ENCODE assay signal across 14 mouse cellular contexts in genomic region chr8:35218327-35218726, GRCm38 (mm10).
DNase-seq lines count a peak whose midpoint lies in the region; ATAC-seq and TF ChIP-seq lines count a peak whose summit lies in the region.
"Had no signal": no experiment of that assay in that cellular context is flagged by ENCODE, and none has a peak within 500 bp of the region (broad histone marks: within the 10 kb centered on the region; RNA-seq: fewer than 3 reads in every experiment).

No protein-coding gene starts in this region.

- no peak for TF ChIP-seq CTCF in gastrocnemius, adult 2 months (IDR thresholded peaks at IDR 0.05)
- peak; percentile 13; the same call in 1 of the 2 replicates for TF ChIP-seq CTCF in liver, adult 2 months (IDR thresholded peaks at IDR 0.05; ENCODE audit: low read depth, low read length)
- no peak for TF ChIP-seq CTCF in intestine, postnatal 0 days (IDR thresholded peaks at IDR 0.05; ENCODE audit: low read depth)

- H3K36me3 ChIP-seq in liver, adult 2 months (ENCODE audit: control insufficient read depth, insufficient read depth, low read length) = no peaks in the 10 kb centered on the region
- no peaks in the 10 kb centered on the region for H3K36me3 ChIP-seq in intestine, postnatal 0 days (ENCODE audit: control insufficient read depth, insufficient read depth)
- H3K36me3 ChIP-seq: limb, embryonic 15.5 days; stomach, embryonic 15.5 days had no signal

- no peak overlapping the region for H3K4me2 ChIP-seq in intestine, postnatal 0 days (replicated peaks; ENCODE audit: low read depth)
- H3K4me2 ChIP-seq: limb, embryonic 15.5 days; stomach, embryonic 15.5 days had no signal

- H3K4me3 ChIP-seq in gastrocnemius, adult 2 months = no peak overlapping the region
- no peak overlapping the region for H3K4me3 ChIP-seq in liver, adult 2 months (ENCODE audit: insufficient read depth, low read depth, low read length)
- H3K4me3 ChIP-seq in intestine, postnatal 0 days (ENCODE audit: low read depth, low read length) = no peak overlapping the region
- H3K4me3 ChIP-seq: limb, embryonic 15.5 days; stomach, embryonic 15.5 days had no signal

- 9% methylated on average over 4 of the region's 4 CpGs for WGBS in liver, adult 2 months
- 74% methylated on average over 4 of the region's 4 CpGs for WGBS in intestine, postnatal 0 days

- no peaks in the 10 kb centered on the region for H3K79me2 ChIP-seq in liver, adult 2 months (ENCODE audit: control insufficient read depth, insufficient read depth, low read length)

- peak; percentile 84 for DNase-seq in gastrocnemius, adult 2 months
- no peak for DNase-seq in gastrocnemius, postnatal 10 days
- DNase-seq in liver, adult 2 months (ENCODE audit: extremely low read depth, low read depth, low spot score) = peak; percentile 99
- no peak for DNase-seq in liver
- DNase-seq in spleen, postnatal 10 days (ENCODE audit: low spot score in 2 of 2) = no peak
- DNase-seq: right cerebral cortex, postnatal 25 days; thymus, postnatal 4 days had no signal

- H3K9ac ChIP-seq in liver, adult 2 months (ENCODE audit: low read depth, low read length) = no peak overlapping the region
- no peak overlapping the region for H3K9ac ChIP-seq in intestine, postnatal 0 days (ENCODE audit: low read depth, low read length)
- H3K9ac ChIP-seq: limb, embryonic 15.5 days; stomach, embryonic 15.5 days had no signal

- H3K27me3 ChIP-seq in liver, adult 2 months (ENCODE audit: control insufficient read depth, insufficient read depth, low read length) = no peaks in the 10 kb centered on the region
- no peaks in the 10 kb centered on the region for H3K27me3 ChIP-seq in intestine, postnatal 0 days (replicated peaks; ENCODE audit: control insufficient read depth, insufficient read depth, low read length)
- H3K27me3 ChIP-seq: limb, embryonic 15.5 days; stomach, embryonic 15.5 days had no signal

- H3K9me3 ChIP-seq in intestine, postnatal 0 days (ENCODE audit: control insufficient read depth) = no peaks in the 10 kb centered on the region
- H3K9me3 ChIP-seq: limb, embryonic 15.5 days; stomach, embryonic 15.5 days had no signal

- H3K27ac ChIP-seq in gastrocnemius, adult 2 months = peak overlapping the region; percentile 78
- H3K27ac ChIP-seq in liver, adult 2 months (replicated peaks; ENCODE audit: insufficient read depth, low read depth, low read length) = peak overlapping the region; percentile 69
- no peak overlapping the region for H3K27ac ChIP-seq in intestine, postnatal 0 days (ENCODE audit: low read depth, low read length)
- H3K27ac ChIP-seq: limb, embryonic 15.5 days; macrophage; stomach, embryonic 15.5 days had no signal

- H3K4me1 ChIP-seq in liver, adult 2 months (ENCODE audit: control insufficient read depth, insufficient read depth, low read length) = peaks cover 33% of the 10 kb centered on the region
- H3K4me1 ChIP-seq in intestine, postnatal 0 days (replicated peaks; ENCODE audit: control insufficient read depth, insufficient read depth, low read length) = no peaks in the 10 kb centered on the region
- H3K4me1 ChIP-seq: stomach, embryonic 15.5 days had no signal

- peak; percentile 63 for ATAC-seq in granulocyte monocyte progenitor cell, adult 5-6 weeks (replicated peaks; ENCODE audit: poor library complexity, severe bottlenecking)
- peak; percentile 70 for ATAC-seq in megakaryocyte progenitor cell, adult 5-6 weeks (replicated peaks; ENCODE audit: poor library complexity)
- no peak for ATAC-seq in intestine, postnatal 0 days
- ATAC-seq: activated CD4-positive, CD25-positive, alpha-beta regulatory T cell, adult 4 months had no signal

- TF ChIP-seq POLR2A in liver, adult 2 months (IDR thresholded peaks at IDR 0.05; ENCODE audit: extremely low read depth, insufficient read depth, low read length) = no peak

- intact Hi-C loops in gastrocnemius, adult 2 months (cut with DNase I) = no loop called here

Comparison
In these comparisons a context has a peak if more than half of its experiments do, and no peak if none do; other contexts are left out.
1. DNase-seq: peak in gastrocnemius, adult 2 months (single experiment) and liver, adult 2 months (single experiment); none in gastrocnemius, postnatal 10 days (single experiment), liver (single experiment) and spleen, postnatal 10 days (0 of 2).